Mouse (Mus musculus): Measurements from ENCODE around the gene Gimap8. TPM values are rescaled to one million over a fixed set of nuclear protein-coding genes. Genes with fewer than 3 reads are reported as not detected.

The Gimap8 gene
- polyA plus RNA-seq, 1 experiment from 2014 or later = 11.8 TPM

GRCm38 (mm10) chr6:48702146-48702545 is 55.1 kb downstream of the Gimap8 start:
- no peak for DNase-seq (ENCODE audit: low spot score)

DNA sequence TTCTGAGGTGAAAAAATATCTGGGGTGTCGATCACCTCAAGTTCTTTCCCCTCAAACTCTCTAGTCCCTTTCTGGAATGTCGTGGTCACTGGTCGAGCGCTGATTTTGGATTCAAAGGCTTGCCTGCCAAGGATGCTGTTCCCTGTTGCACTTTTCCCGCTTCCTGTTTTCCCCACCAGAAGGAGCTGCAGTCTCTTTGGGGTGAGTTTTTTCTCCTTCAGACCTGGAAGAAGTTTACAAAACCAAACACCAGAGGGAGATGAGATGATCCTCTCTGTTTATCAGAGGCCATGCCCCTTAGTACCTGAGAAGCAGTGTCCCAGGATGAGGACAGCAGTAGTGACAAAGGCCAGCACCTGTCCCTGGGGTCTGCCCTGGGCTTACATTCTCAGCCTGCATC is 55.6 kb downstream of the Gimap8 start:
- DNase-seq (ENCODE audit: low spot score) = no peak

- no peak for DNase-seq (ENCODE audit: low spot score)
Measured at GRCm38 (mm10) chr6:48704146-48704545, 57.1 kb downstream of the Gimap8 start.

GRCm38 (mm10) chr6:48706130-48706529 is 59.1 kb downstream of the Gimap8 start:
- DNase-seq (ENCODE audit: low spot score) = no peak

Other genes with a start within 250 kb of the Gimap8 start
- gene Zfp467, start 201.4 kb upstream of the Gimap8 start, polyA plus RNA-seq (2015; fragmentation: Nextera tagmentation; extraction: Ambion mirVana) = 8.6 and 9.9 TPM in 2 replicates
- 0.68 and 0.77 TPM in 2 replicates for gene Sspo, start 199.0 kb upstream of the Gimap8 start, polyA plus RNA-seq (2015; fragmentation: Nextera tagmentation; extraction: Ambion mirVana)
- gene Atp6v0e2, start 109.6 kb upstream of the Gimap8 start, polyA plus RNA-seq (2015; fragmentation: Nextera tagmentation; extraction: Ambion mirVana) = 0.78 and 1.1 TPM in 2 replicates
- gene Lrrc61, start 92.4 kb upstream of the Gimap8 start, polyA plus RNA-seq (2015; fragmentation: Nextera tagmentation; extraction: Ambion mirVana) = 6.1 and 6.8 TPM in 2 replicates
- gene Rarres2, start 74.4 kb upstream of the Gimap8 start, polyA plus RNA-seq (2015; fragmentation: Nextera tagmentation; extraction: Ambion mirVana) = 14.9 and 18.0 TPM in 2 replicates
- 0.48 TPM in 1 of 2 replicates, not detected in the other for gene Gm45021, start 57.6 kb upstream of the Gimap8 start, polyA plus RNA-seq (2015; fragmentation: Nextera tagmentation; extraction: Ambion mirVana)
- gene Repin1, start 53.4 kb upstream of the Gimap8 start, polyA plus RNA-seq (2015; fragmentation: Nextera tagmentation; extraction: Ambion mirVana) = 15.5 and 15.6 TPM in 2 replicates
- not detected in 2 replicates for gene Gm44965, start 53.3 kb upstream of the Gimap8 start, polyA plus RNA-seq (2015; fragmentation: Nextera tagmentation; extraction: Ambion mirVana)
- gene Zfp775, start 45.2 kb upstream of the Gimap8 start, polyA plus RNA-seq (2015; fragmentation: Nextera tagmentation; extraction: Ambion mirVana) = 6.8 and 6.9 TPM in 2 replicates
- gene AI854703, start 20.5 kb upstream of the Gimap8 start, polyA plus RNA-seq (2015; fragmentation: Nextera tagmentation; extraction: Ambion mirVana) = 2.0 and 2.3 TPM in 2 replicates
- 164 and 172 TPM in 2 replicates for gene Gimap9, start 28.9 kb downstream of the Gimap8 start, polyA plus RNA-seq (2015; fragmentation: Nextera tagmentation; extraction: Ambion mirVana)
- 33.0 and 34.3 TPM in 2 replicates for gene Gimap4, start 37.3 kb downstream of the Gimap8 start, polyA plus RNA-seq (2015; fragmentation: Nextera tagmentation; extraction: Ambion mirVana)
- 184 TPM in 2 replicates for gene Gimap6, start 61.0 kb downstream of the Gimap8 start, polyA plus RNA-seq (2015; fragmentation: Nextera tagmentation; extraction: Ambion mirVana)
- 11.0 and 13.9 TPM in 2 replicates for gene Gm28053, start 71.4 kb downstream of the Gimap8 start, polyA plus RNA-seq (2015; fragmentation: Nextera tagmentation; extraction: Ambion mirVana)
- gene Gimap7, start 71.4 kb downstream of the Gimap8 start, polyA plus RNA-seq (2015; fragmentation: Nextera tagmentation; extraction: Ambion mirVana) = 6.5 and 6.7 TPM in 2 replicates
- 148 and 170 TPM in 2 replicates for gene Gimap1, start 91.8 kb downstream of the Gimap8 start, polyA plus RNA-seq (2015; fragmentation: Nextera tagmentation; extraction: Ambion mirVana)
- 23.7 and 29.6 TPM in 2 replicates for gene Gimap5, start 99.0 kb downstream of the Gimap8 start, polyA plus RNA-seq (2015; fragmentation: Nextera tagmentation; extraction: Ambion mirVana)
- gene Gimap3, start 123.6 kb downstream of the Gimap8 start, polyA plus RNA-seq (2015; fragmentation: Nextera tagmentation; extraction: Ambion mirVana) = 3.6 and 5.3 TPM in 2 replicates
- gene Tmem176a, start 193.7 kb downstream of the Gimap8 start, polyA plus RNA-seq (2015; fragmentation: Nextera tagmentation; extraction: Ambion mirVana) = 129 and 134 TPM in 2 replicates
- gene Tmem176b, start 194.3 kb downstream of the Gimap8 start, polyA plus RNA-seq (2015; fragmentation: Nextera tagmentation; extraction: Ambion mirVana) = 304 TPM in 2 replicates
- 0.66 and 0.86 TPM in 2 replicates for gene Aoc1, start 225.7 kb downstream of the Gimap8 start, polyA plus RNA-seq (2015; fragmentation: Nextera tagmentation; extraction: Ambion mirVana)